Mouse (Mus musculus): ENCODE results near the gene Oosp1. TPM values are rescaled to one million over a fixed set of nuclear protein-coding genes. Genes with fewer than 3 reads are reported as not detected.

Gene Oosp1
- not detected in 2 replicates for polyA plus RNA-seq (2012; rRNA removed)

DNA sequence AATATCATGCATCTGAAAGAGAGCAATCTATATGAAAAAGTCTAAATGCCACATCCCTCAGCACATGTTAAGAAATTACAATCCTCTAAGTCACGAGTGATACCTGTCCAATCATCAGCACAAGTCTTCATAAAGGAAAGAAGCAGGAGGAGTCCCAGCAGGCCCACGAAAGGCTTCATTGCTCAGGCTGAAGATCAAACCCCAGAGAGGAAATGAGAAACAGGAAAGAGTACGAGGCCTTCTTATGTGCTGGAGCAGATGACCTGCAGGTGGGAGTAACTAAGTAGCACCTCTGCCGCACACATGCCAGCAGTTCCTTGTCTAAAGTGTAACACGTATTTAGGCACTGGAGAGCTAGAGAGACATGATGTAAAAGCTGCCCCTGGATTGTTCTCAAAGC is at the start of gene Oosp1:
TSS of gene Oosp1 (minus strand) at position 312 of the 400 bp plus-strand sequence.

DNA sequence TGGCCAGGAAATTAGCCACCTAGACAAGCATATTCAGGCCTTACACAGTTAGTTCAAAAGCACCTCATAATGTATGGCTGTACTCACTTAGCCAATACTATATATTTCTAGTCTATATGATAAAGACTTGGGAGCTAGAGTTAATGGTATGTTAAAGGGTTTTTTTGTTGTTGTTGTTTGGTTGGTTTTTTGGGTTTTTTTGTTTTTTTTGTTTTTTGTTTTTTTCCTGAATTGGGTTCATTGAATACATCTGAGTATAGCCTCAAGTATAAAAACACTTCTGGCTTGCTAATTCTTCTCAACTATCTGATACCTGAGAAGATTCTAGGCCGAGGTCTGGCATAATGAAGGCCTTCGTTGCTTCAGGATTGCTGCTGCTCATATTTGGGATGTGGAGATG is 5.8 kb upstream of the Oosp1 start, which contains the start of gene Oosp3:
TSS of gene Oosp3 (plus strand) at position 301 of the 400 bp plus-strand sequence.

DNA sequence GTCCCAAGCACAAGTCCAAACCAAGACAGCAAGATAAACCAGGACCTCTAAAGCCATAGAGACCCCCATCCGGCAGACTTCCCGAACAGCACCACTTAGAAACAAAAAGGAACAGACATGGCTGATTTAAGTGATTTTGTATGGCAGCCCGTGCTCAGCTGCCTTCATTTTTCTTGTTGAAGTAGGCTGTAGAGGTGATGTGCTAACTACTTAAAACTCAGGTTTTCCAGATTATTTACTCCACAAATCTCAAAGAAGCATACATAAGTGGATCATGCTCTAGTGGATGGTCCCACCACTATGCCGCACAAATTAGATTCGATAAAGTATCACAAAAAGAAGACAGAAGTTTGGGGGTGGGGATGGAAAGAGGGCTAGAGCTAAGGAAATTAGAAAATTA is 30.5 kb downstream of the Oosp1 start, which contains the start of gene Oosp2:
TSS of gene Oosp2 (minus strand) at position 101 of the 400 bp plus-strand sequence.

DNA sequence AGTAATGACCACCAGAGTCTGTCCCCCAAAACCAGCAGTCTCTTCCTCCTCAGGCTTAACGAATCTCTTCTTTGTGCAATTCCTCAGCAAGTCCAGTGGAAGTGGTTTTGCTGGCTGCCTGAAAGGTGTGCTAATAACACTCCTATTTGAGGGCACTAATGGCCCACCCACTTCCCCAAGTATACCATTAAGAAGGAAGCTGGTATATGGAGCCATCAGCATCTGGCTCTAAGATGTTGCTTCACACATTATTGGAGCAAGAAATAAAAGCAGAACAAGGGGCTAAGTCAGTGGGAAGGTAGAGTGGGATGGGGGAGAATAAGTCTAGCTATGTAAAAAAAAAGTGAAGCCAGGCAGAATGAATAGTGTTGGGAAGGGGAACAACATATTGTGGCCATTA is 50.2 kb downstream of the Oosp1 start, which contains the start of gene Ms4a3:
TSS of gene Ms4a3 (minus strand) at position 120 of the 400 bp plus-strand sequence.

DNA sequence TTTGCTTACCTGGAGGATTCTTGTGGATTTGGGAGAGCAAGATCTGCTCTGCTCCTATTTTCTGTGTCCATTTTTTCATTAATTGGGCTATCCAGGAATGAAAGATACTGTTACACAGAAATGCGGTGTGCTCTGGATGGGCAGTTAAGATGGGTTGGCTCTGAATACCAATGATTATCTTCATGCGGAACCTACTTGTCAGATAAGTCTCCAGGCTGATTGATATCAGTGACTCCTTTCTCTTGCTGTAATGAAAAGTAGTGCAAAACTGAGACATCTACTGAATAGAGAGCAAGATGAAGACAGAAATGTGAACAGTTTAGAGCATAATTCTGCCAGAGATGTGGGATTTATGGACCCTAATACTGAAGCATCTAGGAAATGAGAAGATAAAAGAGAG is 67.4 kb downstream of the Oosp1 start, which contains the start of gene Ms4a2:
TSS of gene Ms4a2 (minus strand) at position 169 of the 400 bp plus-strand sequence.

Other genes with a start within 250 kb of the Oosp1 start
- gene Ms4a4b, start 247.6 kb downstream of the Oosp1 start, polyA plus RNA-seq (2012; rRNA removed) = not detected in 2 replicates
- 2.6 and 3.3 TPM in 2 replicates for gene Ms4a6c, start 221.8 kb downstream of the Oosp1 start, polyA plus RNA-seq (2012; rRNA removed)
- gene Gm8369, start 205.2 kb downstream of the Oosp1 start, polyA plus RNA-seq (2012; rRNA removed) = 0.04 and 0.10 TPM in 2 replicates
- gene Ms4a6b, start 174.6 kb downstream of the Oosp1 start, polyA plus RNA-seq (2012; rRNA removed) = 2.4 and 2.9 TPM in 2 replicates
- gene Ms4a4d, start 154.3 kb downstream of the Oosp1 start, polyA plus RNA-seq (2012; rRNA removed) = 0.20 and 0.32 TPM in 2 replicates
- gene Ms4a6d, start 86.3 kb downstream of the Oosp1 start, polyA plus RNA-seq (2012; rRNA removed) = 1.1 and 1.9 TPM in 2 replicates
- gene Ms4a2, start 67.4 kb downstream of the Oosp1 start, polyA plus RNA-seq (2012; rRNA removed) = 0.19 TPM in 1 of 2 replicates, not detected in the other
- 0.25 and 0.50 TPM in 2 replicates for gene Ms4a3, start 50.3 kb downstream of the Oosp1 start, polyA plus RNA-seq (2012; rRNA removed)
- gene Oosp2, start 30.6 kb downstream of the Oosp1 start, polyA plus RNA-seq (2012; rRNA removed) = not detected in 2 replicates
- not detected in 2 replicates for gene Oosp3, start 5.9 kb upstream of the Oosp1 start, polyA plus RNA-seq (2012; rRNA removed)
- gene Gif, start 56.4 kb upstream of the Oosp1 start, polyA plus RNA-seq (2012; rRNA removed) = not detected in 2 replicates
- 36.8 and 39.9 TPM in 2 replicates for gene Mrpl16, start 79.2 kb upstream of the Oosp1 start, polyA plus RNA-seq (2012; rRNA removed)
- gene Stx3, start 128.3 kb upstream of the Oosp1 start, polyA plus RNA-seq (2012; rRNA removed) = 11.3 and 13.5 TPM in 2 replicates
- not detected in 2 replicates for gene Olfr1417, start 148.1 kb upstream of the Oosp1 start, polyA plus RNA-seq (2012; rRNA removed)
- gene Olfr1418, start 169.9 kb upstream of the Oosp1 start, polyA plus RNA-seq (2012; rRNA removed) = not detected in 2 replicates
- not detected in 2 replicates for gene Olfr1419, start 184.0 kb upstream of the Oosp1 start, polyA plus RNA-seq (2012; rRNA removed)
- gene Olfr1420, start 195.4 kb upstream of the Oosp1 start, polyA plus RNA-seq (2012; rRNA removed) = not detected in 2 replicates
- 27.2 and 36.1 TPM in 2 replicates for gene Patl1, start 221.2 kb upstream of the Oosp1 start, polyA plus RNA-seq (2012; rRNA removed)

Measured in central nervous system, embryonic 11.5 days (tissue).